Mouse (Mus musculus) right cerebral cortex, postnatal 10 days (tissue): ENCODE data around the gene Prima1.
A peak's percentile ranks its signal among the peaks of the same experiment; 100 is the strongest.

Source experiments
- DNase-seq, 2 experiments: peaks; one replicate each; pipeline ENCODE4 v3.0.0; 2021; ENCODE audit warnings: low spot score in 2 of 2

Gene Prima1

GRCm38 (mm10) chr12:103242083-103242581, at the start of gene Prima1:
Prima1 (minus strand) TSS chr12:103242150.
- peak; percentile 62 to 74 for DNase-seq

DNA sequence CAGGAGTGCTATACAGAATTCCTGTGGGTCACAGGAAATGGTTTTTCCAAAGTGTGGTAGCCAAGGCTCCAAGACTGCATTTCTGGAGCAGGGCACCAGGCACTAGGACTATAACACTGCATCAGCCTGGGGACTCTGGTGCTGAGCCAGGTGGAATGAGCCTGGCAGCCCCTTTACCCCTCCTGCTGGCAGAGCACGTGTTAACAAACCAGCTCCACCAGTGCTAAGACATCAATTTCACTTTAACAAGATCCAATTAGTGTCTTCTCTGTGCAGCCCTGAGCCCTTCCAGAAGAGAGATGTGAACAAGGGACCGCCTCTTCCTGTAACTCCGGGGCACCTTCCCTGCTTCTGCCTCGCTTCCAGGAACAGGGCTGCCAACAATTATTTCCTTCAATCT, 45.3 kb upstream of the Prima1 start:
- DNase-seq: no peak

- no peak for DNase-seq
Measured at GRCm38 (mm10) chr12:103283411-103283810, 41.5 kb upstream of the Prima1 start.

- no peak for DNase-seq
Measured at GRCm38 (mm10) chr12:103282936-103283335, 41.0 kb upstream of the Prima1 start.

- no peak for DNase-seq
Measured at GRCm38 (mm10) chr12:103281912-103282311, 40.0 kb upstream of the Prima1 start.

DNA sequence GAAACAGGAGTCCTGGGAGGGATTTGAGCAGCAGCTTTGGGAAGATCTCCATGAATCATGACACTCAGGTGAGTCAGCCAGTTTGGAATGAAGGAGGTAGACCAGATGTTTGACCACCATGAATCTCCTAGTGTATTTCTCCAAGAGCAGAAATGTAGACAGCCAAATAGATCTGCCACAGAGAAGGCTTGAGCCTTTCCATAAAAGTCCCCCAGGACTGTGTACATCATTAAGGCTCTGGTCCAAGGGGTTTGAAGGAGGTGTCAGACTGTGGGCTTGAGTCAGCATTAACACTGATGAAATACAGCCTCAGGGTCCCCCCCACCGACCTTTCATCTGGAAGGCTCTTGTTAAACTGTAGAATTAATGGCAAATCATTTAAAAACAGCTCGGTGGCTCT, 39.5 kb upstream of the Prima1 start:
- no peak for DNase-seq

- peak in 1 of 2 experiments; percentile 32 for DNase-seq
Measured at GRCm38 (mm10) chr12:103276422-103276821, 34.5 kb upstream of the Prima1 start.

DNA sequence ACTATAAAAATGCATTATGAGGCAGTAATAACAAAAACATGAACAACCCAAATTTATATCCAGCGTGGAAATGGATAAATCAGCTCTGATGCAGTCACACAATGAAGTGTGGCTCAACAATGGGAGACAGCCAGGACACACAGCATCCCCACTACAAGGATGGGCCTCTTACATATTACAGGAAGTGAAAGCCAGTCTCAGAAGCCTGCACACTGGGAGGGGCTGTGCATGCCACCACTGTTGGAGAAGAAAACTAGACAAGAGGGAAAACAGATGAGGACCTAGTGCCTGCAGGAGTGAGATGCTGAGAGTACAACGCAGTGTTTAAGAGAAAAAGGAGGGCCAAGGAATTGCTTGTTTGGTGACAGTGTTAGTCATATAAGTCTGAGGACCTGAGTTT, 31.8 kb upstream of the Prima1 start:
- DNase-seq: no peak

DNA sequence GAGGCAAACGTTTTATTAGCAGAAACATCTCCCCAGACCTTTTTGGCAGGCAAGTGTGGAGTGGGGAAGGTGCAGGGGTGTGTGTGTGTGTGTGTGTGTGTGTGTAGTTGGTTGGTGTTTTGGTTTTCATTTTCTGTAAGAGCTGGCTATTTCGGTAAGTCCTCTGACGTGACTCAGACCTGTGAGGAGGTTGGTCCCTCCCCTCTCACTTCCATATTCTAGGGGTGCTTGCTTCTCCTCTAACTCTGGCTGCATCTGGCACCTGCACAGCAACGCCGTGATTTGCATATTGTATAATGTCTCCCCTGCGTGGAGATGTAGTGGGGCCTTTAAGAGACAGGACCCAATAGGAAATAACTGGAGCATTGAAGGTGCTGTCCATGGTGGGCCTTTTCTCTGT, 31.1 kb upstream of the Prima1 start:
- DNase-seq: no peak

- DNase-seq: no peak
Measured at GRCm38 (mm10) chr12:103272176-103272575, 30.2 kb upstream of the Prima1 start.

DNA sequence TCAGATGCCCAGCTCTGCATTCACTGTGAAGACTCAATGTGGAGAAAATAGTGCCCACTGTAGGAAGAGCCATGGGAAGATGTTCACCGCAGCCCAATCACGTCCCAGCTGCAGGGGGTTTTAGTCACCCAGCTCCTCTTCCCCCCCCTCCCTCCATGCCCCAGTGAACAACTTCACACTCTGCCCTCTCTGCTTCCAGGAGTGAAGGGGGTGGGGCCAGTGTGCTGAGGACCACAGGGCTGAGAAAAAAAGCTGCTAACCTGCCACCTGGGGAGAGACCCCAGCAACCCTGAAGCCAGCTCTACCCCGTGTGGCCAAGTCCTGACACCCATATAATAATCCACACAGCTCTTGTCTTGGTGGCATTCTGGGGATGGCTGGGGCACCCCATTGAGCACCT, 24.7 kb upstream of the Prima1 start:
- DNase-seq: no peak

- peak in 1 of 2 experiments; percentile 30 for DNase-seq
Measured at GRCm38 (mm10) chr12:103262017-103262865, 20.3 kb upstream of the Prima1 start.

DNA sequence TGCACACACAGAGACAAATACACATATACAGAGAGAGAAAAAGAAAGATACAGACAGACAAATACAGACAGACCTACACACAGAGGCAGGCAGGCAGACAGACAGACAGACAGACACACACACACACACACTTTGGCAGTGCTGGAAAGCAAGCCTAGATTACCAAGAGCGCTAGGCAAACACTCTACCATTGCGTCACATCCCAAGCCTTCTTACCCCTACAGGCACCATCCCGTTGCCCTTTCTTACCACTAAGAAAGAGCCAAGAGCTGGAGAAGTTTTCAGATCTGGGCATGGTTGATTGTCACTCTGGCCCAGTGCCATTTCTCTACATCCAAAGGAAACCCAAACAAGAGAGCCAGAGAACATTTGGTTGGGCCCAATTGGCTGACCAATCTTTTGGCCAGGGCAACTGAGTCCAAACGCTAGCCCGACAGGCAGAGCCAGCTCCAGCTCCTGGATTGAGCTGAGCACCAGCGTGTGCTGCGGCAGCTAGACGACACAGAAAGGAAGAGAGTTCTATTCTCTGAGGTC, 11.0 kb upstream of the Prima1 start:
- DNase-seq: peak; percentile 54 to 57

GRCm38 (mm10) chr12:103251151-103251550, 9.2 kb upstream of the Prima1 start:
- DNase-seq: no peak

DNA sequence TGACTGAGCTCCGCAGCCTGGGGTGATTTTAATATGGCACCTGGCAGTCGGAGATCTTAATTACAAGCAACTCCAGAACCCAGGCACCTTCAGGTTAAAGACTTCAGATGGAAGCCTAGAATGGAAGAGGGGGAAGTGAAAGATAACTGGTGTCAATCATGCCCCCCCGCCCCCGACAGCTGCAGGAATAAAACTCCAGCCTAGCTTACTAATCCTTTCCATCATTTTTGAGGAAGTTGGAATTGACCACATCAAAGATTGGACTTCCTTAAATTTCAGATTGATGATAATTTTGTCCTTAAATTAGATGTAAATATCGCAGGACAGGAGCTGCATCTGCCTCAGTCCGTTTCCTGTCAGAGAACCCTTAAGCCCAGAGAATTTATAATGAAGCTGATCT, 8.4 kb upstream of the Prima1 start:
- DNase-seq: no peak

GRCm38 (mm10) chr12:103243041-103243440, 1.1 kb upstream of the Prima1 start:
- DNase-seq: no peak

GRCm38 (mm10) chr12:103242591-103243025, 658 bp upstream of the Prima1 start:
- peak; percentile 62 to 66 for DNase-seq

DNA sequence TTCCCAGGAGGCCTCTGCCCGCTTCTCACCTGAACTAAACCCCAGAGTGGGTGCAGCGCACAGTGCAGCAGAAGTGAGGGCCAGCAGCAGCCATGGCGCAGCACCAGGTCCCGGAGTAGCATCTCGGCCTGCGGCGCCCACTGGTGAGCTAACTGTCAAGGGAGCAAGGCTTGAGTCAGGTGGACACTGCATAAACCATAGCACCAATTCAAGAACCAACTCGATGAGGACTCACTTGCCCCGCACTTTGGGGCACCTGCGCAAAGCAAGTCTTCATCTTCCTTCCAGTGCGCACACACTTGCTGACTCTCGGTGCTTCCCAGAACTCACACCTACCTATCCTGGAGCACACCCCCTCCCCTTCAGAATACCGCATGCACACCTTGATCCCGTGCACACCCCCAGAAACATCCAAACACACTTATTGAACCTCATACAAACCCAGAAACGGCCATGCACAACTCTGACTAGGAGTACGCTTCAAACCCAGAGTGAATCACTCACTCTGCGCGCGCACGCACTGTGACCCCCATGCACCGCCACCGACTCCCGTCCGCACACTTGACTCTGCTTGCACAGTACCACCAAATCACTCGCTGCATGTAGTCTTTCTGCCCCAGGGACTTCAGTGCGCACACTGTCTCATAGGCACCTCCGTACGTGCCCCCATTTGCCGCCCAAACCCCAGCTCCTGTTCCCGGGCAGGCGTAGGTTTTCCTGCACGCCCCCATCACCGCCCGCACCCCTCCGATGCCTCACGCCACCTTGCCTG, 453 bp downstream of the Prima1 start:
- DNase-seq: peak in 1 of 2 experiments; percentile 25

- no peak for DNase-seq
Measured at GRCm38 (mm10) chr12:103238924-103239460, 3.0 kb downstream of the Prima1 start.

DNA sequence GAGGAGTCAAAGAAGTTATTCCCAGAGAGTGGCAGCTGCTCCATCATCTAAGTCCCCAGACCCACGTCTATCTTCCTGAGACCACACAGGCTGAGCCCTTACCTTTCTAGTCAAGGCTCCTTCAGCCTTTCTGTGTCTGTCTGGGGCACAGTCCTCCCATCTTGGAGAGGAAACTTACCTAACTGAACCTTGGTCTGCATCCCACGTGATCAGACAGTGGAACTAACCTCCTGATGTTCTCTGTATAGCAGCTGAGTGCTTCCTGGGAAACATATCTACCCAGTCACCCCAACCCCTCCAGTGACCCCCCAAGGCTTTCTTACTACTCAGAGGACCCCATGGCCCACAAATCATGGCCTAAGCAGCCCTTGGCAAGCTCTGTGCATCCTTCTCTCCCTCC, 6.1 kb downstream of the Prima1 start:
- no peak for DNase-seq

DNA sequence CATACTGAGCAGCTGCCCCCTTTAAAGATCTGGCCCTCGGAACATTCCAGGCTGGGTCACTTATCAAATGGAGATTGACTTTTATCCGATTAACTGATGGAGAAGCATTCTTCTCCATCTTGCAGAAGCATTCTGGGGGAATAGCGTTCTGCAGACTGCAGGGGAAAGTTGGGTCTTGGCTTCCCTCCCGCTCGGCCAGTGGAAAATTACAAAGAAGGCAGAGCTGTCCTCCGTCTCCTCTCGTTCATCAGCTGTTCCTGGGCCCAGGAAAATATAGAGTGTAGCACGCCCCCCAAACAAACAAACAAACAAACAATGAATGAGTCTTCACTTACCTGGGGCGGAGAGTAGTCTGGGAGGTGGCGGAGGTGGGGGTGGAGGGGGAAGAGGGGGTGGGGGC, 6.7 kb downstream of the Prima1 start:
- DNase-seq: no peak

DNA sequence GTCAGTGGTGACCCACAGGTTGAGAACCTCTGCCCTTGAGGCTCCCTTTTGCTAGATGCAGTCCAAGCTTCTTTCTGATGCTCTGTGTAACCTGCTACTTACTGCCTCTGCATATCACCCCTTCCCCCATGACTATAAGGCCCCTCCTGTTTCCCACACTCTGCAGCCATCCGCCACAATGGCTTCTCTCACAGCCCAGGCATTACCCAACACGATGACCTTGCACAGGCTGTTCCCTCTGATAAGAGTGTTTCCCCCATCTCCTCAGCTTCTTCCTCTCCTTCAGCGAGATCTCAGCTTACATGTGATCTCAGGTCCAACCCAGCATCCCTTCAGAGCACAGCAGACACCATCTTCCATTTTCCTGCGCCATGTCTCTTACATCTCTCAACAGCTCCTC, 12.9 kb downstream of the Prima1 start:
- no peak for DNase-seq
